24 mouse cellular contexts compared by ENCODE assay signal in genomic region chr1:143265216-143265615, GRCm38 (mm10).
A peak's percentile ranks its signal among the peaks of the same experiment; 100 is the strongest.
DNase-seq lines count a peak whose midpoint lies in the region; ATAC-seq and TF ChIP-seq lines count a peak whose summit lies in the region.
"Had no signal": no experiment of that assay in that cellular context is flagged by ENCODE, and none has a peak within 500 bp of the region (broad histone marks: within the 10 kb centered on the region; RNA-seq: fewer than 3 reads in every experiment).

No protein-coding gene starts in this region.

- no peaks in the 10 kb centered on the region for H3K9me3 ChIP-seq in forebrain, embryonic 11.5 days (ENCODE audit: control insufficient read depth, low read length)
- H3K9me3 ChIP-seq in forebrain, embryonic 12.5 days, result no peaks in the 10 kb centered on the region
- no peaks in the 10 kb centered on the region for H3K9me3 ChIP-seq in midbrain, embryonic 12.5 days
- no peaks in the 10 kb centered on the region for H3K9me3 ChIP-seq in midbrain, embryonic 10.5 days (replicated peaks)
- no peaks in the 10 kb centered on the region for H3K9me3 ChIP-seq in ES-E14 (ENCODE audit: control insufficient read depth, insufficient read depth, low read depth, low read length)
- H3K9me3 ChIP-seq in midbrain, embryonic 15.5 days, result no peaks in the 10 kb centered on the region
- H3K9me3 ChIP-seq: forebrain, embryonic 13.5 days; heart, embryonic 10.5 days; kidney, embryonic 15.5 days; liver, embryonic 13.5 days had no signal

- no peaks in the 10 kb centered on the region for H3K36me3 ChIP-seq in forebrain, embryonic 11.5 days (ENCODE audit: control insufficient read depth, insufficient read depth, low read length)
- H3K36me3 ChIP-seq in forebrain, embryonic 12.5 days (replicated peaks), result no peaks in the 10 kb centered on the region
- H3K36me3 ChIP-seq in midbrain, embryonic 12.5 days, result no peaks in the 10 kb centered on the region
- H3K36me3 ChIP-seq in midbrain, embryonic 10.5 days, result no peaks in the 10 kb centered on the region
- H3K36me3 ChIP-seq in ES-E14 (ENCODE audit: control insufficient read depth, insufficient read depth, low read length, poor library complexity, severe bottlenecking), result no peaks in the 10 kb centered on the region
- no peaks in the 10 kb centered on the region for H3K36me3 ChIP-seq in midbrain, embryonic 15.5 days (replicated peaks)
- H3K36me3 ChIP-seq: heart, embryonic 10.5 days; kidney, embryonic 15.5 days; liver, embryonic 13.5 days had no signal

- WGBS in forebrain, embryonic 11.5 days, result 69% methylated on average over 4 of the region's 4 CpGs
- WGBS in forebrain, embryonic 12.5 days, result 59% methylated on average over 4 of the region's 4 CpGs
- 59% methylated on average over 4 of the region's 4 CpGs for WGBS in midbrain, embryonic 12.5 days
- 82% methylated on average over 4 of the region's 4 CpGs for WGBS in midbrain, embryonic 10.5 days
- WGBS in midbrain, embryonic 15.5 days, result 42% methylated on average over 4 of the region's 4 CpGs

- H3K4me2 ChIP-seq in forebrain, embryonic 11.5 days (ENCODE audit: low read depth, low read length, severe bottlenecking), result no peak overlapping the region
- H3K4me2 ChIP-seq in forebrain, embryonic 12.5 days, result no peak overlapping the region
- H3K4me2 ChIP-seq in midbrain, embryonic 12.5 days (replicated peaks), result no peak overlapping the region
- no peak overlapping the region for H3K4me2 ChIP-seq in midbrain, embryonic 15.5 days
- H3K4me2 ChIP-seq: forebrain, embryonic 13.5 days; kidney, embryonic 15.5 days; liver, embryonic 13.5 days had no signal

- 0 out of 2 replicates have a peak, but pooled peaks have one; percentile 19 for ATAC-seq in forebrain, embryonic 11.5 days (replicated peaks; ENCODE audit: low FRiP score)
- ATAC-seq in forebrain, embryonic 12.5 days (ENCODE audit: low FRiP score), result no peak
- ATAC-seq in midbrain, embryonic 12.5 days (ENCODE audit: low FRiP score, low read depth), result peak; percentile 67
- ATAC-seq in midbrain, embryonic 15.5 days (replicated peaks), result peak; percentile 71
- ATAC-seq: CD4-positive, CD25-positive, alpha-beta regulatory T cell, adult 4 months; forebrain, embryonic 13.5 days; intestine, postnatal 0 days had no signal

- H3K9ac ChIP-seq in forebrain, embryonic 11.5 days (ENCODE audit: low read length), result no peak overlapping the region
- no peak overlapping the region for H3K9ac ChIP-seq in forebrain, embryonic 12.5 days
- H3K9ac ChIP-seq in midbrain, embryonic 12.5 days (replicated peaks), result no peak overlapping the region
- no peak overlapping the region for H3K9ac ChIP-seq in ES-E14 (ENCODE audit: insufficient read depth, low read depth, low read length, poor library complexity, severe bottlenecking)
- no peak overlapping the region for H3K9ac ChIP-seq in midbrain, embryonic 15.5 days
- H3K9ac ChIP-seq: forebrain, embryonic 13.5 days; kidney, embryonic 15.5 days; liver, embryonic 13.5 days had no signal

- DNase-seq in forebrain, embryonic 11.5 days (ENCODE audit: low spot score), result no peak
- DNase-seq in midbrain, embryonic 10.5 days (ENCODE audit: low spot score), result no peak
- DNase-seq in ES-E14 (ENCODE audit: low read depth, low spot score), result peak; percentile 30
- no peak for DNase-seq in testis, postnatal 14 days (ENCODE audit: low spot score)
- no peak for DNase-seq in urinary bladder, postnatal 10 days (ENCODE audit: low spot score)
- DNase-seq: adrenal gland, postnatal 36 days; cerebellum, adult 11 months; cerebellum, postnatal 14 days; gastrocnemius, adult 2 months; heart, postnatal 4 days; kidney, postnatal 36 days; liver, embryonic 13.5 days; lung, adult 2 months; lung, postnatal 14 days; right cerebral cortex, postnatal 14 days had no signal

- no peaks in the 10 kb centered on the region for H3K27me3 ChIP-seq in forebrain, embryonic 11.5 days (ENCODE audit: control insufficient read depth, insufficient read depth, low read length)
- H3K27me3 ChIP-seq in forebrain, embryonic 12.5 days, result no peaks in the 10 kb centered on the region
- H3K27me3 ChIP-seq in midbrain, embryonic 12.5 days, result no peaks in the 10 kb centered on the region
- no peaks in the 10 kb centered on the region for H3K27me3 ChIP-seq in midbrain, embryonic 10.5 days (ENCODE audit: low read depth, poor library complexity, severe bottlenecking)
- no peaks in the 10 kb centered on the region for H3K27me3 ChIP-seq in midbrain, embryonic 15.5 days (replicated peaks)
- H3K27me3 ChIP-seq: forebrain, embryonic 13.5 days; kidney, embryonic 15.5 days; liver, embryonic 13.5 days had no signal

- no peaks in the 10 kb centered on the region for H3K4me1 ChIP-seq in forebrain, embryonic 11.5 days (replicated peaks; ENCODE audit: control insufficient read depth, insufficient read depth, low read length)
- no peaks in the 10 kb centered on the region for H3K4me1 ChIP-seq in forebrain, embryonic 12.5 days
- H3K4me1 ChIP-seq in midbrain, embryonic 12.5 days, result no peaks in the 10 kb centered on the region
- no peaks in the 10 kb centered on the region for H3K4me1 ChIP-seq in midbrain, embryonic 10.5 days
- no peaks in the 10 kb centered on the region for H3K4me1 ChIP-seq in ES-E14 (ENCODE audit: control insufficient read depth in 2 of 2, insufficient read depth in 2 of 2, low read length in 2 of 2, poor library complexity in 1 of 2)
- no peaks in the 10 kb centered on the region; the same call in 1 of the 2 replicates for H3K4me1 ChIP-seq in midbrain, embryonic 15.5 days
- H3K4me1 ChIP-seq: forebrain, embryonic 13.5 days; heart, embryonic 10.5 days; kidney, embryonic 15.5 days; liver, embryonic 13.5 days had no signal

- no peak overlapping the region for H3K4me3 ChIP-seq in forebrain, embryonic 11.5 days (ENCODE audit: low read depth, low read length)
- H3K4me3 ChIP-seq in forebrain, embryonic 12.5 days (replicated peaks), result no peak overlapping the region
- no peak overlapping the region for H3K4me3 ChIP-seq in midbrain, embryonic 12.5 days
- no peak overlapping the region for H3K4me3 ChIP-seq in midbrain, embryonic 10.5 days
- no peak overlapping the region for H3K4me3 ChIP-seq in ES-E14 (ENCODE audit: insufficient read depth in 1 of 2, low read depth in 1 of 2, low read length in 2 of 2, poor library complexity in 1 of 2, severe bottlenecking in 1 of 2)
- no peak overlapping the region for H3K4me3 ChIP-seq in midbrain, embryonic 15.5 days
- H3K4me3 ChIP-seq: forebrain, embryonic 13.5 days; gastrocnemius, adult 2 months; heart, embryonic 10.5 days; kidney, embryonic 15.5 days; liver, embryonic 13.5 days had no signal

- no peak overlapping the region for H3K27ac ChIP-seq in forebrain, embryonic 11.5 days (ENCODE audit: low read depth, low read length)
- H3K27ac ChIP-seq in forebrain, embryonic 12.5 days, result no peak overlapping the region
- H3K27ac ChIP-seq in midbrain, embryonic 12.5 days (replicated peaks), result no peak overlapping the region
- no peak overlapping the region for H3K27ac ChIP-seq in midbrain, embryonic 10.5 days (replicated peaks)
- no peak overlapping the region for H3K27ac ChIP-seq in ES-E14 (ENCODE audit: insufficient read depth, low read depth, low read length, poor library complexity, severe bottlenecking)
- H3K27ac ChIP-seq in midbrain, embryonic 15.5 days, result peak overlapping the region; percentile 53; the same call in 1 of the 2 replicates
- H3K27ac ChIP-seq: forebrain, embryonic 13.5 days; gastrocnemius, adult 2 months; heart, embryonic 10.5 days; kidney, embryonic 15.5 days; liver, embryonic 13.5 days; stomach, postnatal 0 days had no signal

- in situ Hi-C loops in ES-E14 (cut with MboI; ENCODE audit: low sequenced_read_pairs in 2 of 2, unreplicated experiment in 2 of 2), result no loop called here

TF ChIP-seq in ES-E14, 5 proteins besides CTCF, POLR2A, EP300 and RAD21:
- TF ChIP-seq CHD2 (IDR thresholded peaks at IDR 0.05; ENCODE audit: low read depth, low read length) (no peak), MAFK (IDR thresholded peaks at IDR 0.05; ENCODE audit: insufficient read depth, low read depth, low read length) (no peak), ZC3H11A (IDR thresholded peaks at IDR 0.05; ENCODE audit: borderline replicate concordance, low read depth, low read length) (no peak), ZNF384 (IDR thresholded peaks at IDR 0.05; ENCODE audit: low read depth, low read length) (no peak), HCFC1 (IDR thresholded peaks at IDR 0.05; ENCODE audit: borderline replicate concordance, insufficient read depth, low read length) (no peak)
